Mouse (Mus musculus) 416B (cell line): ENCODE results near the gene Car12.

Source experiments
- DNase-seq: peaks from one replicate; pipeline ENCODE4 v3.0.0; 2011; ENCODE audit warnings: low read depth

Car12 gene

GRCm38 (mm10) chr9:66713135-66714021, at the start of gene Car12:
Car12 (plus strand) TSS chr9:66713686.
- DNase-seq: no peak

DNA sequence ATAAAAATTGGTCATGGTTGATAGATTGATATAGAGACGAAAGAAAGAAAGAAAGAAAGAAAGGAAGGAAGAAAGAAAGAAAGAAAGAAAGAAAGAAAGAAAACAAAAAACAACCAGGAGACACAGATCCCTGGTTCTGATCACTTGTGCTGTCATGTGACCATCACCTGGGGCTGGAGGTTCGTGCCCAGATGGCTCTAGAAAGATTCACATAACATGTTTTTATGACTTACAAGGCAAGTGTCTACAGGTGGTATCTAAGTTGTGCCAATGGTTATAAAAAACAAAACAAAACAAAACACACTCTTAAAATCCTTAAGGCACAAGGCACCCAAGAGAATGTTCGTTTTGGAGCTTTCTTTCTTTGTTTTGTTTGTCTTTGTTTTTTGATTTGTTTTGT, 49.7 kb upstream of the Car12 start:
- no peak for DNase-seq

DNA sequence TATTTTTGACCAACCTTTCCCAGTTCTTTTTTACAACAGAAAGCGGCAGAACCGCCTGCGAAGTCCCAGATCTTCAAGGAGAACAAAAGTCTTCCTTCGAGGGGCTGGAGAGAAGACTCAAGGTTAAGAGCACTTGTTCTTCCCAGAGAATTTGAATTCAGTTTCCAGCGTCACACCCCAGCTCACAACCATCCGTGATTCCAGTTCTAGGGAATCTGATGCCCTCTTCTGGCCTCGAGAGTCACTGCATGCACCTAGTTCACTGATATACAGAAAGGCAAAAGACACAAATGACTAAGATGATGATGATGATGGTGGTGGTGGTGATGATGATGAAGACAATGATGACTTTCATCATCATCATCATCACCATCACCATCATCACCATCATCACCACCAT, 48.9 kb upstream of the Car12 start:
- DNase-seq: no peak

GRCm38 (mm10) chr9:66666153-66666552, 47.3 kb upstream of the Car12 start:
- DNase-seq: no peak

DNA sequence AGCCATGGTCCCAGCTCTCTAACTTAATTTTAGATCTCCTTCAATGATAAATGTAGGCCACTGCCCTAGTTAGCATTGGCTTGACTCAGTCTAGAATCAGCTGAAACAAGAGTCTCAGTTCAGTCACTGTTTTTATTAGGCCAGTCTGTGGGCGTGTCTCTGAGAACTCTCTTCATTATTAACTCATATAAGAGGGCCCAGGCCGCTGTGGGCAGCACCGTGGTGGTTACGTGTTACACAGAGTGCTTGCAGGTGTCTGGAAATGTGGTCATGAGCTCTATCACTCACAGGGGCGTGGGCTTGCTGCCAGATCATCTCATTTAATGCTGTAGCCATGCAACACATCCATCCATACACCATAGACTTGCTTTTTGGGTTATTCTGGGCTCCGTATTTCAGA, 46.4 kb upstream of the Car12 start:
- no peak for DNase-seq

- no peak for DNase-seq
These were observed 45.6 kb upstream of the Car12 start for GRCm38 (mm10) chr9:66667868-66668267.

GRCm38 (mm10) chr9:66669561-66670078, 43.9 kb upstream of the Car12 start:
- DNase-seq: no peak

GRCm38 (mm10) chr9:66673771-66674170, 39.7 kb upstream of the Car12 start:
- no peak for DNase-seq

- DNase-seq: no peak
These were observed 37.9 kb upstream of the Car12 start for GRCm38 (mm10) chr9:66675566-66675965.

DNA sequence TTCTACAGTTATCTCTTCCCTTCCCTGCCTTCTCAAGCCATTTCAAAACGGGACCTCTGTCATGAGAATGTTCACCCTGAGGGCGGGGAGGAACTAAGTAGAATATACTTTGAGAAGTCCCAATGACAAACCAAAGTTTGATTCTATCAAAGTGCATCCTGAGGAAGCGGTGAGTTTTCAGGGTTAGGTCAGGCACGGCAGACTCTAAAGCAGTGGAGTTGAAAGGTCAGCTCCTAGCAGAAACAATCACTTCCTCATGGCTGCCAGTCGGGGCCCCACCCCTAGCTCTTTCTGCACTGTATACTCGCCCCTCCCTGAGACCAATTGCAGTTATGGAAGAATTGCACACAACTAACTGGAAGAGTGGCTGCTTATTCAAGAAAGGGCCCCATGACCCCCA, 33.4 kb upstream of the Car12 start:
- peak; percentile 54 for DNase-seq

DNA sequence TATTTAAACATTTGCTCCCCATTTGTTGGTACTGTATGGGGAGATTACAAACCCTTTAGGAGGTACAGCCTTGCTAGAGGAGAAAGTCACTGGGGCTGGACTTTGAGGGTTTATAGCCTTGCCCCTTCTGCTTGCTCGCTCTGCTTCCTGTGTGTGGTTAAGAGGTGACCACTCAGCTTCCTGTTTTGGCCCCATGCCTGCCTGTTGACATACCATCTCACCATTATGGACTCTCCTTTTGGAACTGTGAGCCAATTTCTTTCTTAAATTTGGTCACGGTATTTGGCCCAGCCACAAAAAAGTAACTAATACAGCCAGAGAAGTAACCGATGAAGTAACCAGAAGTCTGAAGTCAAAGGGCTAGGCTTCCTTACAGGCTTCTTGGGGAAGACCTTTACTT, 30.7 kb upstream of the Car12 start:
- DNase-seq: peak; percentile 98

GRCm38 (mm10) chr9:66685730-66686129, 27.8 kb upstream of the Car12 start:
- no peak for DNase-seq

DNA sequence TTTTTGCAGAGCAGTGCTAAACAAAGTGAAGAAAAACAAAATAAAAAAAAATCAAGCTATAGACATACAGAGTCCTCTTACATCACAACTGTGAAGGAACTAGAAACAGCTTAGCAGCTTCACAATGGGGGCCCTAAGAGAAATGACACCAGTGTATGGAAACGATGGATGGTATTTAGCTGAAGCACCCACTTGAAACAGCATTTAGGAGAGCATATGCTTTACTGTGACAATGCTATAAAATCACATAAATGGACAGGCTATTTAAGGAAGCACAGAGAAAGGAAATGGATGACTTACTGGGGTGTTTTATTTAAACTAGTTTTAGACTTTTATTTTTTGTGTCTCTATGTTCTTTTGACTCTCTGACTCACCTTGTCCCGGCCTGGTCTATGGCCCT, 25.8 kb upstream of the Car12 start:
- no peak for DNase-seq

DNA sequence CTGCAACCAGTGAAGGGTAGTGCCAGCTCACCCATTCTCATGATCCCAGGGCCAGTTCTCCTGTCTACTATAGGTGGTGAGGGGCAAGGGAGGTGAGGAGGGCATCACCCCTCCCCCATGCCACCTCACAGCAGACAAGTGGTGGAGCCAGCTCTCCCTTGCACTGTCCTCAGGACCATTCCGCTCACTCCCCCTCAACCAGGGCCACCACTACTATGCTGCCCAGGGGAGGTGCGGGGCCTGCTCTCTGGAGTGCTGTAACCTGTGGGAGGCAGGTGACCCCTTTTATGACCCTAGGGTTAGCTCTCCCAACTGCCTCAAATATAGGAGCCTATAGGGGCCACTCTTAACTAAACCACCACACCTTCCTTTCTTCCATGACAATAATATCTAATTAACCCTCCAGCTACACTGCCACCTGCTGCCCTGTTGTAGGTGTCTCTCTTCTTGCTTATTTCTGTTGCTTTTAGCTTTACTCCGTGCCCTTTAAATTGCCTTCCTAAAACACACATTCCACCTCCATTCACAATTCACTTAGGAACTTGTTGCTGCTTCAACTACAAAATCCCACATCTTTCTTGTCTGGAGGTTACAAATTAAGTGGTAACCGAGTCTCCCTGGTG, 21.7 kb upstream of the Car12 start:
- DNase-seq: peak; percentile 58

- peak; percentile 68 for DNase-seq
These were observed 15.9 kb upstream of the Car12 start for GRCm38 (mm10) chr9:66697355-66698140.

GRCm38 (mm10) chr9:66699748-66700147, 13.7 kb upstream of the Car12 start:
- no peak for DNase-seq

DNA sequence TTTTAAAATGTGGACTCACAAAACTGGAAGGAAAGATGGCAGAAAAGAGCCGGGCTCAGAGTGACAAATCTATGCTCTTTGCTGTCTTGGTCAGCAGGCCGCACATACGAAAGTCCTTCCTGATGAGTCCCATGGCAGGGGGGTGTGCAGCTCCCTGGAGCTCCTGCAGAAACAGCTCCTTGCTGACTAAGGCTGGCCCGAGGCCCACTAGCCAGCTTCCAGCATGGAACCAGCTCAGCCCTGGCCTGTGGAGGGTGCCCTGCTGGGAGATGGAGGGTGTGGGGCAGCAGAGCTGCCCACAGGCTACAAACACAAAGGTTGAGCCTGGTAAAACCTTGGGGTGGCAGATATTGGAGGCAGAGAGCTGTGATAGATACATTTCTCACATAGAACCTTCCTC, 10.5 kb upstream of the Car12 start:
- no peak for DNase-seq

- peak; percentile 58 for DNase-seq
These were observed 8.1 kb upstream of the Car12 start for GRCm38 (mm10) chr9:66705354-66705753.

DNA sequence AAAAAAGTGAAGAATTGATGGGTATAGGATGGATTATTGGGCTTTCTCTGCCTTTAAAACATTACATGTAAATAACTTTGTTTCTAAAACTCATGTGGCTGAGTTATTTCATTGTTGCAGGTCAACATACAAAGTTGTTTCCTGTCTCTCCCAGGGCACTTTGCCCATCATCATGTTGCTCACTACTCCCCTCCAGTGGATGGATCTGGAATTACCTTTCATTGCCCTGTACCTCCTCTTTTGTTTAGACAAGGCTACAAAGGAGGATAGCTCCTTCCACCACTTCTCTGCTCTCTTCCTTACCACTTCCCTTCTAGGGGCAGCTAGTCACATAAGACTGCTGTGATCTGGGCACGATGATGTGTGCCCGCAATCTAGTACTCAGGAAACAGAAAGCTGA, 7.7 kb upstream of the Car12 start:
- DNase-seq: peak; percentile 85

- DNase-seq: no peak
These were observed 5.3 kb upstream of the Car12 start for GRCm38 (mm10) chr9:66708054-66708772.

GRCm38 (mm10) chr9:66708816-66709555, 4.5 kb upstream of the Car12 start:
- no peak for DNase-seq
